Mouse (Mus musculus) embryo, embryonic 10.5 days (tissue): ENCODE results near the gene Ran.
"Not testable (repeated sequence)": the region's sequence is repeated elsewhere in the genome, so short reads cannot be mapped to it uniquely, and the experiment has no call there.

ENCODE experiments used
- DNase-seq: peaks from one replicate; pipeline ENCODE4 v3.0.0-alpha.2; 2015; ENCODE audit warnings: low spot score

Ran gene

GRCm38 (mm10) chr5:129019497-129020299 is at the start of gene Ran:
TSS of gene Ran (plus strand) at chr5:129020069.
- peak; percentile 96 for DNase-seq

- no peak for DNase-seq
Measured at GRCm38 (mm10) chr5:128970878-128971277, 49.0 kb upstream of the Ran start.

- peak; percentile 89 for DNase-seq
Measured at GRCm38 (mm10) chr5:128971298-128971697, 48.6 kb upstream of the Ran start.

GRCm38 (mm10) chr5:128976266-128976665 is 43.6 kb upstream of the Ran start:
- peak; percentile 80 for DNase-seq

GRCm38 (mm10) chr5:128977466-128977865 is 42.4 kb upstream of the Ran start:
- DNase-seq = not testable (repeated sequence)

GRCm38 (mm10) chr5:128978957-128979356 is 40.9 kb upstream of the Ran start:
- DNase-seq = no peak

- no peak for DNase-seq
Measured at GRCm38 (mm10) chr5:128980857-128981256, 39.0 kb upstream of the Ran start.

- DNase-seq = peak; percentile 84
Measured at GRCm38 (mm10) chr5:128981607-128982006, 38.3 kb upstream of the Ran start.

- DNase-seq = no peak
Measured at GRCm38 (mm10) chr5:128984536-128984935, 35.3 kb upstream of the Ran start.

GRCm38 (mm10) chr5:128985946-128986345 is 33.9 kb upstream of the Ran start:
- DNase-seq = no peak

- no peak for DNase-seq
Measured at GRCm38 (mm10) chr5:128987141-128987954, 32.5 kb upstream of the Ran start.

GRCm38 (mm10) chr5:129000706-129001468 is 19.0 kb upstream of the Ran start:
- DNase-seq = peak; percentile 15

GRCm38 (mm10) chr5:129002571-129003011 is 17.3 kb upstream of the Ran start:
- peak; percentile 7 for DNase-seq

- DNase-seq = no peak
Measured at GRCm38 (mm10) chr5:129005416-129005815, 14.5 kb upstream of the Ran start.

GRCm38 (mm10) chr5:129006031-129006788 is 13.7 kb upstream of the Ran start:
- no peak for DNase-seq

GRCm38 (mm10) chr5:129007105-129007957 is 12.5 kb upstream of the Ran start:
- no peak for DNase-seq

GRCm38 (mm10) chr5:129008008-129008407 is 11.9 kb upstream of the Ran start:
- peak; percentile 49 for DNase-seq

- peak; percentile 95 for DNase-seq
Measured at GRCm38 (mm10) chr5:129008412-129008826, 11.4 kb upstream of the Ran start, which contains the start of gene Stx2. TSS of gene Stx2 (minus strand) at chr5:129008574.

- DNase-seq = no peak
Measured at GRCm38 (mm10) chr5:129009577-129009976, 10.3 kb upstream of the Ran start.

- no peak for DNase-seq
Measured at GRCm38 (mm10) chr5:129010937-129011336, 8.9 kb upstream of the Ran start.
